Mouse (Mus musculus): ENCODE results near the gene Taf9.
A peak's percentile ranks its signal among the peaks of the same experiment; 100 is the strongest.

The Taf9 gene

DNA sequence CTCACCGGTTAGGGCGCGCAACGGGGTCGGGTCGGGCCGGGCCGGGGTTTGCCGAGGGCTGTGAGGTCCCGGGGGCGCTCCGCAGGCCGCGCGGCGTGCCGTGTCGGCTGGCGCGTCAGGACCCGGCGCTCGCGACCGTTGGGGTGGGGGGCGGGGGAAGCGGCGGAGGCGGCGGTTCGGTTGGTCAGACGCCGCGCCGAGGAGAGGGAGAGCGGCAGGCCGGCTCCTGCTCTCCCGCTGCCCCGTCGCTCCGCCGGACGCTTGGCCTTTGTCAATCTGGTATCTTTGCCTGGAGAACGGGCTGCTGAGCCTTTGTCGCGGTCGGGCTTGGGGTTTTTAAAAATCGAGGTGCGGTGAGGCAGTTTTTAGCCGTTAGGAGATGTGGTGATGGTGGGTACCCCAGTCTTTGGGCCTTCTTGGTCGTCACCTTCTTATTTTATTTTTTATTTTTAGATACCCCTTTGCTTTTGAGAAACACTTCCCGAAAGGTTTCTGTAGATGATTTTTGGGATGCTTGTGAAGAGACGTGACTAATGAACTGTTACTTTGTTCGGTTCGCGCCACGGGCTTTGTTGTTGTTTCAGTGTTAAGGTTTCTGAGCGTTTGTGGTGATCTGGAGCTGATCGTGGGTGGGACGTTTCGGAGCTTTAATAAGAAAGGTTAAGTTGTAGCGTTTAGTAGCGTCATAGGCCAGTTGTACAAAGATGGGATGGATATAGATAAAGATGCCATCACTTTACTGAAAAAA is at the start of gene Taf9:
Taf9 (plus strand) TSS at position 141 of the 748 bp plus-strand sequence.
- DNase-seq (ENCODE audit: low spot score), result no peak

GRCm38 (mm10) chr13:100602239-100602902 is 49.0 kb upstream of the Taf9 start:
- DNase-seq (ENCODE audit: low spot score), result no peak

GRCm38 (mm10) chr13:100603031-100603737 is 48.2 kb upstream of the Taf9 start:
- DNase-seq (ENCODE audit: low spot score), result no peak

- no peak for DNase-seq (ENCODE audit: low spot score)
Observed at GRCm38 (mm10) chr13:100603738-100604095, 47.7 kb upstream of the Taf9 start.

DNA sequence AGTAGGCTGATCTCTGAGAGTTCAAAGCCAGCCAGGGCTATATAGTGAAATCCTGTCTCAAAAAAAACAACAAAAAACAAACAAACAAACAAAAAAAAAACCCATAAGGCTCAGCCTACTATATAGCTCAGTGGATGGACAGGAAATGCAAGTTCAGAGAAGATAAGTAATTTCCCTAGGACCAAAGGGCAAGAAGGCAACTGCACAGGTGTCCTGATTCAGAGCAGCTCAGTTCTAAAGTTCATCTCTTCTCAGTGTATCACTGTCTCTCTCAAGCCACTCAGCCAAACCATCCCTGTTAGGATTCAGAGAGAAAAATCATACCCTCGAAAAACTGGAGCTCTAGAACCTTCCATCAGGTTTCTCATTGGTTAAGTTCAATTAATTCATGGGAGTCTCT is 45.5 kb upstream of the Taf9 start:
- DNase-seq (ENCODE audit: low spot score), result no peak

- peak; percentile 45 for DNase-seq (ENCODE audit: low spot score)
Observed at GRCm38 (mm10) chr13:100607756-100608155, 43.6 kb upstream of the Taf9 start.

- no peak for DNase-seq (ENCODE audit: low spot score)
Observed at GRCm38 (mm10) chr13:100611266-100611665, 40.1 kb upstream of the Taf9 start.

DNA sequence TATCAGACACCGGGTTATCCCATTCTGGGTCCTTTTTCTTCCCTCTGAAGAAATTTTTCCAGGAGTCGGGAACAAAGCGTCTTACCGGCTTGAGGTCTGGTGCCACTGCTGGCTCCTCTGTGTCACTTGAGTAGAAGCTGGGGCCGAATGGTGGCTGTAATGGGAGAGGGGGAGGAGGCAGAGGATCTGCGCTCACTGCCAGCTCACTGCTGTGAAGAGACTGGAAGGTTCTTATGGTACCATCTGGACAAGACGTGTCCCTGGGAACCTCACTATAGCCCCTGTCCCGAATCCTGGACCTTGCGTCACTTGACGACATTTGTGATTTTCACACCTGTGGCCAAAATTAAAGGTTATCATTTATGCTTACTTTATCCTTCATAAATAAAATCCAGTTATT is 39.1 kb upstream of the Taf9 start:
- no peak for DNase-seq (ENCODE audit: low spot score)

- DNase-seq (ENCODE audit: low spot score), result no peak
Observed at GRCm38 (mm10) chr13:100612903-100613302, 38.5 kb upstream of the Taf9 start.

DNA sequence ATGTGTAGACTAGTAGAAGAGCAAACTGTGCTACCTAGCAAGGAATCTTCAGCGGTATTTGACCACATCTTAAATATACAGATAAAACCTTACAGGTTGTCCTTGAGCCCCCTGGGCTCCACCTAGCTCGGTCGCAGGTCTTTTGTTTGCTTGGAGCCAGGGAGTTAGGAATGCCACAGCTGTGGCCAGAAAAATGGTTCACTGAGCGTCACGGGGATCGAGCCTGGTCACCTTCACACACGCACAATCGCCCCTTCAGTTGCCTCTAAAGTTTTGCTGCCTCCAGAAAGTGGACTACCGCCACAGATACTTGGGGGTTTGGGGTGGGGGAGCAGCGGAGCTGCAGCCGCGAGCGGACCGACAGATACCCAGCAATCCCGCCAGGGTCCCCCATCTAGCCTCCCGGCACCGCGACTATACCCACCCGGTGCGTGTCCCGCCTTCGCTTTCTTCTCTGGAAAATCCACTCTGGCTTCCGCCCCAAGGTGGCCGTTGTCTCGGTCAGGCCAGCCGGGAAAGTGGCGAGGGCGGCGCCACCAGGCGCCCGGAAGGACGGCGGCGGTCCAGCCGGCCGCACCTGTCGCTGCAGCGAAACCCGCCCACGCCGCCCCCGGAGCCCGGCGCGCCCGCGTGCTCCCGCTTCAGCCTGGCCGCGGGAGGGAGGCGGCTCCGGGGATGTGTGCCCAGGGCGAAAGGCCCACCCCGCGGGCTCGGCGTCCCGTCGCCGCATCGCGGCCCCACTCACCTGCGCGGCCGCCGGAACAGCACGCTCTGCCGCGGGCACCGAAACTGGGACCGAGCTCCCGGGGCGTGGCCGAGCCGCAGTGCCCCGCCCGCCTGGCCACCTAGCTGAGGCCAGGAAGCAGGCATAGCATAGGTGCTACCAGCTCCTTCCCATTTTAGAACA is 34.9 kb upstream of the Taf9 start, which contains the start of gene Marveld2:
Marveld2 (minus strand) TSS at position 791 of the 907 bp plus-strand sequence.
- DNase-seq (ENCODE audit: low spot score), result peak; percentile 69

DNA sequence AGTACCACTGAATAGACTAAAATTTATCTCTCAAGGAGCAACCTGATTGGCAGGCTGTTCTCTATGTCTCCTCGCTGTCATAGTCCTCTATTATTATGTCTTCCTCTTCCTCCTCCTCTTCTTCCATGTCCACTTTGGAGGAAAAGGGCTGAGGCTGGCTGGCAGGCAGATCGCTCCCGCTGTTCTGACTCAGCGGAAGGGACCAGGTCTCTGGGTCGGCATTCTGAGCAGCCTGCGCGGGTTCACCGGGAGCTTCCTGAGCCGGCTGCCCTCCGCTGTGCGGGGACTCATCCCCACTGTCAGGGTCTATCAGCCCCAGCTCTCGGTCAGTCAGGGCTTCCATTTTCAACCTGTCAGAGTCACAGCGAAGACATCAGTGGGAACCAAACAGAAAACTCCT is 33.8 kb upstream of the Taf9 start:
- DNase-seq (ENCODE audit: low spot score), result no peak

GRCm38 (mm10) chr13:100622241-100622640 is 29.1 kb upstream of the Taf9 start:
- no peak for DNase-seq (ENCODE audit: low spot score)

DNA sequence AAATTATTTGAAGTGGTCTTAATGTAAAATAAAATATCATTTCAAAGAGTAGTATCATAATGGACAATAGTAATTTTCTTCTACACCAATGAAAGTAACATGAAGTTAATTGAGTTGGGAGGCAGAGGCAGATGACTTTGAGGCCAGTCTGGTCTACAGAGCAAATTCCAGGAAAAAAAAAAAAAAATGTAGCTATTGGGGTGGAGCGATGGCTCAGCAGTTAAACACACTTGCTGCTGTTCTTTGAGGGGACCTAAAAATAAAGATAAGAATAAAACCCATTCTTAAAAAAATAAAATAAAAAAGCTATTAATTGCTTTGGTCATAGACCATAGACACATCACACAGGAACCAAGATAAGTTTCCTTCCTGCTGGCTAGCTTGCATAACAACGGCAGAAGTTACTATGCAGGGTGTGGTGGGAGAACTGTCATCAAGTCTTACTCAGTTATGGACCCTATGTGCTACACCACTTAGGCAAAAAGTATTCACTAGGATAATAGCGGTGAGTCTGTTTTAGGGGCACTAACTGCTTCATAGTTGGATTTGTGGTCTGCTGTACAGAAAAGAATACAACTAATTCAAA is 17.2 kb upstream of the Taf9 start:
- DNase-seq (ENCODE audit: low spot score), result no peak

DNA sequence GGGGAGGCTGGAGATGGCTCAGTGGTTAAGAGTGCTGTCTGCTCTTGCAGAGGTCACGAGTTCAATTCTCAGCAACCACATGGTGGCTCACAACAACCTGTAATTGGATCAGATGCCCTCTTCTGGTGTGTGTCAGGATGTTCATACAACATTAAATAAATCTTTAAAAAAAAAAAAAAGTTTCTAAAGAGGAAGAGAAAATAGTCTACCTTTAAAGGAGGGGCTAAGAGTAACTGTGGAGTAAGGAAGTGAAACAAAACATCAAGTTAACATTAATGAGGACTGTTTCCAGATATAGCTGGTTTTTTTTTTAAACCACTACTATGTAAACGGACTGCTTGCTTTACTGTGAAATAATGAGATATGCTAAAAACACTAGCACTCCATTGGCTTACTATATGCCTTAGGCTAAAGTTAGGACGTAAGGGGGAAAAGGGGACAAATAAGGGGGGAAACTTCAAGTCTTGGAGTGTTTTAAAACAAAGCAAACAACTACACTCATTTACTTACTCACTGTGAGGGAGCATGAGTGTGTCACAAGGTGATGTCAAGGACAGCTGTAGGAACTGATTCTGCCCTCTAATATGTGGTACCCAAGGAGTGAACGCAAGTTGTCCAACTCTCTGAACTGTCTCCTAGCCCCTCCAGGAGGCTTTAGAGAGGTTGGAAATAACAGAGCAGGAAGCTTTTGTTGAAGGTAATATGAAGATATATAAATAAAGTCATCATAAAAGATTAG is 8.7 kb upstream of the Taf9 start:
- DNase-seq (ENCODE audit: low spot score), result no peak

- no peak for DNase-seq (ENCODE audit: low spot score)
Observed at GRCm38 (mm10) chr13:100648223-100648622, 3.2 kb upstream of the Taf9 start.

DNA sequence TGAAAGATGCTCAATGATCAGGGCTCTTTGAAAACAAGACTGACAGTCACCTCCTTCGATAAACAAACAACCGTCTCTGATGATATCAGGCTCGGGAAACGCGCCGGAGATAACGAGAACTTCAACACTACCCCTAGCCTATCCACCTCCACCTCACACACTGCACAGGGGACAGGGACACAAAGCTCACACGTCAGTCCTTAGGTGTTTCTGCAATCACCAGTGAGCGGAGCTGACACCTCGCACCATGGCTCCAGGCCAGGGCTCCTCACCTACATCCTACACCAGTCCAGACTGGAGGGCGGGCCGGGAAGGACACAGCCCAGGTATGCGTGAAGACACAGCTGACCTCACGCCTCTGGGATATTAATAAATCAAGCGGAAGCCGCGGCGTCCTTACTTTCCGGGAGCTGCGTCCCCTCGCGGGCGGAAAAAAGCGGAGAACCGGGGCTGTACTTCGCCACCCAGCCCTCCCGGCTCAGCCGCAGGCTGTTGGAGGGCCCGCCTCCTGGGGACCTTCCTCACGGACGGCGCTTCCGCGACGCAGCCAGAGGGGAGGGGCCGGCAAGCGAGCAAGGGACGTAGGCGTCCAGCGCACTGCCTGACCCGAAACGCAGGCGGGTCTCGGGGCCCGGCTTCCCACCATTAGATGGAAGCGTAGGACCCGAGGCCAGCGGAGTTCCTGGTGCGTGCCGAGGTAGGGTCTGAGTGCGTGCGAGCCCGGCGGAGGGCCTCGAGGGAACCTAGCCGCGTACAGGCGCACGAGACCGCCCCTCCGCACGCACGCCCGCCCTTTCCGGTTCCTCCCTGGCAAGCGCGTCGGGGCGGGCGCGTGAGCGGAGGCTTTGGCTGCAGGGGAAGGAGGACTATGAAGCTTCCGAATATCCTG is 585 bp upstream of the Taf9 start, which contains the start of the genes Ak6 and Rad17:
Ak6 (plus strand) TSS at position 430 of the 889 bp plus-strand sequence.
Rad17 (minus strand) TSS at position 502 of the 889 bp plus-strand sequence.
- DNase-seq (ENCODE audit: low spot score), result peak; percentile 98

- DNase-seq (ENCODE audit: low spot score), result no peak
Observed at GRCm38 (mm10) chr13:100658091-100658490, 6.7 kb downstream of the Taf9 start.

DNA sequence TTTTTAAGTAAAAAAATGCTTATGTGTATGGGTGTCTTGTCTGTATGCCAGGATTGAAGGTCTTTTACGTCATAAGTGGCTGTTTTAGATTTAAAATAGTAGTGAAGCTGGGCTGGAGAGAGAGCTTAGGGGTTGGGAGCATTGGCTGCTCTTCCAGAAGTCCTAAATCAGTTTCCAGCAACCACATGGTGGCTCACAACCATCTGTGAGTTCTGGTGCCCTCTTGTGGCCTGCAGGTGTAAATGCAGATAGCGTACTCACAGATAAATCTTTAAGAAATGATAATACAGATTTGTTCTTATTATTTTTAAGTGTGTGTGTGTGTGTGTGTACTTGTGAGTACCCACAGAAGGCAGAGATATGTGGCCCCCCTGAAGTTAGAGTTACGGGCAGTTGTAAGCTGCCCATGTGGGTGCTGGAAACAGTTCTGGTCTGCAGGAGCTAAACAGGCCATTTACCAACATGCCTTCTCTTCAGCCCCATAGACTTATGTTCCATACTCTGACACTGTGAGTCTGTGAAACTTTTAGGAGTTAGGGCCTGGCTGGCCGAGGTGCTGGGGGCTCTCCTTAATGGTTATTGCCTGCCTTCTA is 8.6 kb downstream of the Taf9 start:
- peak; percentile 79 for DNase-seq (ENCODE audit: low spot score)
